In the genomic region with DNA sequence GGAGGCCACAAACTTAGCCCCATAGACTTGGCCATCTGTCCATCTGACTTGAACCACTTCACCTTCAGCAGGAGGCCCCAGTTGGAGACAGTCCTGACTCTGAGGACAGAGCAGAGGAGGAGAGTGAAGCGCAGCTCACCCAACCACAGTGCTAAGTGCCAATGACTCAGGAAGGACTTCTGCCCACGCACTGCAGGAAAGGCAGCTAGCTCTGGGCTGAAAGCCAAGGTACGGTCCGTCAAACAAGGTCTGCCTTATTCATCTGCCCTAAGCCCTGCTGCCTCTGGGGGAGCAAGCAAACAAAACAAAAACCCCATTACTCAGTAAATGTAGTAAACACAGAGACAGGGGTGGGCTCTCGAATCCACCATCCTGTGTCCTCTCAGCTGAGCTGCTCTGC, we compare ENCODE assay signal across 8 mouse cellular contexts. TPM values are rescaled to one million over a fixed set of nuclear protein-coding genes. Genes with fewer than 3 reads are reported as not detected.
DNase-seq lines count a peak whose midpoint lies in the region; ATAC-seq lines count a peak whose summit lies in the region.

No protein-coding gene starts in this region.

- H3K27me3 ChIP-seq in hindbrain, embryonic 14.5 days (ENCODE audit: control insufficient read depth, insufficient read depth, low read length): no peaks in the 10 kb centered on the region
- H3K27me3 ChIP-seq in hindbrain, embryonic 12.5 days: no peaks in the 10 kb centered on the region

- WGBS in hindbrain, embryonic 14.5 days: 54% methylated on average over 5 of the region's 5 CpGs
- 91% methylated on average over 5 of the region's 5 CpGs for WGBS in hindbrain, embryonic 12.5 days

- H3K9ac ChIP-seq in hindbrain, embryonic 14.5 days: no peak overlapping the region
- no peak overlapping the region for H3K9ac ChIP-seq in hindbrain, embryonic 12.5 days

- H3K4me1 ChIP-seq in hindbrain, embryonic 14.5 days (replicated peaks; ENCODE audit: control insufficient read depth, insufficient read depth, low read length): peaks cover 3% of the 10 kb centered on the region
- peaks cover 2% of the 10 kb centered on the region for H3K4me1 ChIP-seq in hindbrain, embryonic 12.5 days

- no peak overlapping the region for H3K27ac ChIP-seq in hindbrain, embryonic 14.5 days
- H3K27ac ChIP-seq in hindbrain, embryonic 12.5 days: no peak overlapping the region

- peaks cover 81% of the 10 kb centered on the region for H3K36me3 ChIP-seq in hindbrain, embryonic 14.5 days (replicated peaks; ENCODE audit: control insufficient read depth, insufficient read depth)
- H3K36me3 ChIP-seq in hindbrain, embryonic 12.5 days: peaks cover 76% of the 10 kb centered on the region

- peak; percentile 63 for DNase-seq in hindbrain, embryonic 14.5 days (ENCODE audit: low spot score)
- DNase-seq in adrenal gland, adult (ENCODE audit: inconsistent age in 2 of 2, low spot score in 1 of 2): peak; percentile 87 to 94
- peak; percentile 70 for DNase-seq in fat pad, adult 2 months (ENCODE audit: extremely low read depth, low read depth, low spot score)
- DNase-seq in kidney, adult 8-10 months: peak; percentile 89
- peak; percentile 29 for DNase-seq in lung, postnatal 14 days
- no peak for DNase-seq in thymus, postnatal 14 days

- no peak overlapping the region for H3K4me3 ChIP-seq in hindbrain, embryonic 14.5 days (replicated peaks; ENCODE audit: low read length)
- no peak overlapping the region for H3K4me3 ChIP-seq in hindbrain, embryonic 12.5 days

- no peak for ATAC-seq in hindbrain, embryonic 14.5 days (ENCODE audit: low FRiP score)
- no peak for ATAC-seq in hindbrain, embryonic 12.5 days (ENCODE audit: low FRiP score)
- no peak for ATAC-seq in megakaryocyte-erythroid progenitor cell, adult 5-6 weeks (replicated peaks; ENCODE audit: low FRiP score, low TSS enrichment, poor library complexity, severe bottlenecking)

- H3K4me2 ChIP-seq in hindbrain, embryonic 14.5 days (replicated peaks): no peak overlapping the region
- H3K4me2 ChIP-seq in hindbrain, embryonic 12.5 days (replicated peaks): no peak overlapping the region

- H3K9me3 ChIP-seq in hindbrain, embryonic 14.5 days (ENCODE audit: control insufficient read depth, low read length): no peaks in the 10 kb centered on the region
- H3K9me3 ChIP-seq in hindbrain, embryonic 12.5 days (replicated peaks): no peaks in the 10 kb centered on the region

RNA-seq across cellular contexts. Expression of a gene that starts 4.2 kb away (rescaled TPM):
- 10.8 and 11.5 TPM in 2 replicates for polyA plus RNA-seq in hindbrain, embryonic 14.5 days (2014; fragmentation: Nextera tagmentation; extraction: Ambion mirVana)
- polyA plus RNA-seq in hindbrain, embryonic 12.5 days (2016; fragmentation: Nextera tagmentation; extraction: Ambion mirVana): 10.9 TPM in 2 replicates
- total RNA-seq in megakaryocyte-erythroid progenitor cell, adult 5-6 weeks (2014; fragmentation: Nextera tagmentation): 14.1 and 28.4 TPM in 2 replicates
- 6.6 and 8.4 TPM in 2 replicates for total RNA-seq in megakaryocyte-erythroid progenitor cell, adult 5-6 weeks (2017)

RNA-seq across cellular contexts. Expression of a gene that starts 41.0 kb away (rescaled TPM):
- polyA plus RNA-seq in hindbrain, embryonic 14.5 days (2014; fragmentation: Nextera tagmentation; extraction: Ambion mirVana): 52.8 and 53.7 TPM in 2 replicates
- 60.7 and 67.2 TPM in 2 replicates for polyA plus RNA-seq in hindbrain, embryonic 12.5 days (2016; fragmentation: Nextera tagmentation; extraction: Ambion mirVana)
- total RNA-seq in megakaryocyte-erythroid progenitor cell, adult 5-6 weeks (2014; fragmentation: Nextera tagmentation): 20.5 and 24.9 TPM in 2 replicates
- 28.8 and 36.0 TPM in 2 replicates for total RNA-seq in megakaryocyte-erythroid progenitor cell, adult 5-6 weeks (2017)
